Mouse (Mus musculus): ENCODE data around the gene Agpat4. TPM values are rescaled to one million over a fixed set of nuclear protein-coding genes. Genes with fewer than 3 reads are reported as not detected.
"Not testable (repeated sequence)": the region's sequence is repeated elsewhere in the genome, so short reads cannot be mapped to it uniquely, and the experiment has no call there.

The Agpat4 gene
- polyA plus RNA-seq, 1 experiment, result 25.3 TPM

GRCm38 (mm10) chr17:12118131-12118530, 373 bp upstream of the Agpat4 start:
- peaks cover 12% of the 10 kb centered on the region for H3K79me3 ChIP-seq (ENCODE audit: low read depth)
- peaks cover 3% of the 10 kb centered on the region for H3K36me3 ChIP-seq (ENCODE audit: control insufficient read depth, insufficient read depth)
- no peak for TF ChIP-seq USF1 (IDR thresholded peaks at IDR 0.05; ENCODE audit: low read depth)
- TF ChIP-seq CTCF (IDR thresholded peaks at IDR 0.05; ENCODE audit: control insufficient read depth, insufficient read depth, insufficient read length), result no peak
- TF ChIP-seq MYOG (IDR thresholded peaks at IDR 0.05; ENCODE audit: control insufficient read depth, extremely low read depth, insufficient read length), result no peak
- TF ChIP-seq FOSL1 (IDR thresholded peaks at IDR 0.05; ENCODE audit: insufficient read depth, low read length, poor library complexity, severe bottlenecking), result no peak
- no peak for TF ChIP-seq CEBPB (IDR thresholded peaks at IDR 0.05; ENCODE audit: low read depth)
- TF ChIP-seq MYOD1 (IDR thresholded peaks at IDR 0.05; ENCODE audit: control insufficient read depth, insufficient read length, low read depth), result no peak
- TF ChIP-seq MAX (IDR thresholded peaks at IDR 0.05), result no peak
- H3K79me2 ChIP-seq (ENCODE audit: control insufficient read depth, insufficient read depth), result peaks cover 39% of the 10 kb centered on the region
- H3K4me3 ChIP-seq (ENCODE audit: insufficient read depth, poor library complexity, severe bottlenecking), result peak overlapping the region; percentile 21
- H3ac ChIP-seq (ENCODE audit: control insufficient read depth, insufficient read length, low read depth), result peak overlapping the region; percentile 50
- no peaks in the 10 kb centered on the region for H3K27me3 ChIP-seq (ENCODE audit: control insufficient read depth, insufficient read depth, insufficient read length)

DNA sequence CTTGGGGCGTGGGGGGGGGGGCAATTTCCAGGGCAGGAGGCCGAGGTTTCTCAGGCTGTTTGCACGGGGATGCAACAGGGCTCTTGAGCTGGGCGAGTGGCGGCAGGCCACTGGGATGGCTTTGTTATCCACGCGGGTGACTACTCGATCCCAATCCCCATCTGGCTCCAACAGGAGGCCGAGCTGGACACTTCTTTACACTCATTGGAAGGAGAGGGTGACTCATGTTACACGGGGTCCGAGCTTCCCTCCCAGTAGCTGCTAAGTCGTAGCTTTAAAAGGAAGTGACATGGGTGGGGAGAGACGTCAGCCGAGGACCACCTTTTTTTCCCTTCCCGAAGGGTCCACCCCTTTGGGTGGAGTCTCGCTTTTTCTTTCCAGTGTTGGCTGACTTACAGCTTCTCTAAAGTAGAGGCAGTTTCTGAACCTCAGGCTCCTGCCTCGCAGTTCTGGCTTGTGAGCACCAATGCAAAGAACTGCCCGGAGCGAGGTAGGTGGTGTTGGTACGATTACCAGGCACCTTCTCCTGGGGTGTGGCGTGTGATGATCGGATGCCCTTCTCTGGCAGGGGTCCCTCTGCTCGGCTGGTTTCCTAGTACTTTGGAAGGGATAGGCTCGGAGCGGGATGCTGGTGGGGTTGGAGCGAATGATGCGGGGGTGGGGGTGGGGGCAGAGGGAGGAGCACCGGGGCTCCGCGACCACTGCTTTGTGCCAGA, 580 bp downstream of the Agpat4 start:
- Histone ChIP-seq H3K4me3 (ENCODE audit: insufficient read depth, poor library complexity, severe bottlenecking) (peak overlapping the region; percentile 66), H3ac (ENCODE audit: control insufficient read depth, insufficient read length, low read depth) (peak overlapping the region; percentile 67), H3K27me3 (ENCODE audit: control insufficient read depth, insufficient read depth, insufficient read length) (no peaks in the 10 kb centered on the region), H3K36me3 (ENCODE audit: control insufficient read depth, insufficient read depth) (peaks cover 3% of the 10 kb centered on the region), H3K79me2 (ENCODE audit: control insufficient read depth, insufficient read depth) (peaks cover 47% of the 10 kb centered on the region), H3K79me3 (ENCODE audit: low read depth) (peaks cover 17% of the 10 kb centered on the region)
- TF ChIP-seq FOSL1 (IDR thresholded peaks at IDR 0.05; ENCODE audit: insufficient read depth, low read length, poor library complexity, severe bottlenecking), result no peak
- no peak for TF ChIP-seq MYOG (IDR thresholded peaks at IDR 0.05; ENCODE audit: control insufficient read depth, extremely low read depth, insufficient read length)
- TF ChIP-seq CTCF (IDR thresholded peaks at IDR 0.05; ENCODE audit: control insufficient read depth, insufficient read depth, insufficient read length), result no peak
- no peak for TF ChIP-seq MYOD1 (IDR thresholded peaks at IDR 0.05; ENCODE audit: control insufficient read depth, insufficient read length, low read depth)
- TF ChIP-seq CEBPB (IDR thresholded peaks at IDR 0.05; ENCODE audit: low read depth), result no peak
- TF ChIP-seq MAX (IDR thresholded peaks at IDR 0.05), result peak; percentile 66
- TF ChIP-seq USF1 (IDR thresholded peaks at IDR 0.05; ENCODE audit: low read depth), result no peak

DNA sequence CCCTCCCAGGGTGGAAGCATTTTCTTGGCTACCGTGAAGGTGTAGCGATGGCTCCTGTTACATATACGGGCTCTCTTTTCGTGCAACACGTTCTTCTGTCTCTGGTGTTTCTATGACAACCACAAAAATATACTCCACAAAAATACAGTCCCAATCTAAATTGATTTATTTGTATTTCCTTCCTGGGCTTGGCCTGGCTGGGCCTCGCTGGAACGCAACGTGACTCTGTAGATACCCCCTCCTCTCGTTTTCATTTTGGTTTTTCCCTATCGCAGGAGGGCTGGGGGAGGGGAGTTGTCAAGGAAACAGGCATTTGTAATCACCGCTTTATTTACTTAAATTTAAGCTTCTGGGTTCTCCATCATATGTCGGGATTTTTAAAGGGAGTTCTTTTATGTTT, 1.2 kb downstream of the Agpat4 start:
- H3K79me3 ChIP-seq (ENCODE audit: low read depth), result peaks cover 17% of the 10 kb centered on the region
- H3K4me3 ChIP-seq (ENCODE audit: insufficient read depth, poor library complexity, severe bottlenecking), result peak overlapping the region; percentile 66
- no peaks in the 10 kb centered on the region for H3K27me3 ChIP-seq (ENCODE audit: control insufficient read depth, insufficient read depth, insufficient read length)
- peaks cover 53% of the 10 kb centered on the region for H3K79me2 ChIP-seq (ENCODE audit: control insufficient read depth, insufficient read depth)
- peak overlapping the region; percentile 67 for H3ac ChIP-seq (ENCODE audit: control insufficient read depth, insufficient read length, low read depth)
- peaks cover 3% of the 10 kb centered on the region for H3K36me3 ChIP-seq (ENCODE audit: control insufficient read depth, insufficient read depth)
- TF ChIP-seq FOSL1 (IDR thresholded peaks at IDR 0.05; ENCODE audit: insufficient read depth, low read length, poor library complexity, severe bottlenecking) (no peak), CTCF (IDR thresholded peaks at IDR 0.05; ENCODE audit: control insufficient read depth, insufficient read depth, insufficient read length) (no peak), MYOD1 (IDR thresholded peaks at IDR 0.05; ENCODE audit: control insufficient read depth, insufficient read length, low read depth) (no peak), MAX (IDR thresholded peaks at IDR 0.05) (no peak), USF1 (IDR thresholded peaks at IDR 0.05; ENCODE audit: low read depth) (no peak), CEBPB (IDR thresholded peaks at IDR 0.05; ENCODE audit: low read depth) (no peak), MYOG (IDR thresholded peaks at IDR 0.05; ENCODE audit: control insufficient read depth, extremely low read depth, insufficient read length) (no peak)

DNA sequence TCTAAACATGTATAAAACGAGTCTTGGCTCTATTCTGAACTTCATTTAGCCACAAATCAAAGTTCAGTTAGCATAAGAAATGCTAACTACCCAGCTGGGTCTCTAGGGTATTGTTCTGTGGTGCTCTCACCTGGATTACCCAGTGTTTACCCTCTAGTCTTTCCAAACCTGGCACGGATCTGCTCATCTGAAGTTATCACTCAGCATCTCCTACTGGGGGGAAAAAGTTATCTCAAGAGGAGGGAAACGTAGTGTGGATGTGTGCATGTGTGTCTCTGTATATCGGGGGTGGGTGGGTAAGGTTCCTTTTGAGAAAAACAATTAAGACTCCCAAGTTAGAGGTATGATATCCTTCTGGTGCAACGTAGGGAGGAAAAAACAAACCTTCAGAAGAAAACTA, 1.8 kb downstream of the Agpat4 start:
- H3ac ChIP-seq (ENCODE audit: control insufficient read depth, insufficient read length, low read depth), result no peak overlapping the region
- H3K79me2 ChIP-seq (ENCODE audit: control insufficient read depth, insufficient read depth), result peaks cover 59% of the 10 kb centered on the region
- peaks cover 7% of the 10 kb centered on the region for H3K36me3 ChIP-seq (ENCODE audit: control insufficient read depth, insufficient read depth)
- TF ChIP-seq MAX (IDR thresholded peaks at IDR 0.05) (no peak), USF1 (IDR thresholded peaks at IDR 0.05; ENCODE audit: low read depth) (no peak)
- H3K79me3 ChIP-seq (ENCODE audit: low read depth), result peaks cover 21% of the 10 kb centered on the region
- H3K4me3 ChIP-seq (ENCODE audit: insufficient read depth, poor library complexity, severe bottlenecking), result peak overlapping the region; percentile 66
- no peaks in the 10 kb centered on the region for H3K27me3 ChIP-seq (ENCODE audit: control insufficient read depth, insufficient read depth, insufficient read length)

- no peak for TF ChIP-seq MYOD1 (IDR thresholded peaks at IDR 0.05; ENCODE audit: control insufficient read depth, insufficient read length, low read depth)
- TF ChIP-seq MAX (IDR thresholded peaks at IDR 0.05), result no peak
- no peak for TF ChIP-seq USF1 (IDR thresholded peaks at IDR 0.05; ENCODE audit: low read depth)
- no peak for TF ChIP-seq MYOG (IDR thresholded peaks at IDR 0.05; ENCODE audit: control insufficient read depth, extremely low read depth, insufficient read length)
- no peak for TF ChIP-seq CEBPB (IDR thresholded peaks at IDR 0.05; ENCODE audit: low read depth)
- no peak for TF ChIP-seq FOSL1 (IDR thresholded peaks at IDR 0.05; ENCODE audit: insufficient read depth, low read length, poor library complexity, severe bottlenecking)
- TF ChIP-seq CTCF (IDR thresholded peaks at IDR 0.05; ENCODE audit: control insufficient read depth, insufficient read depth, insufficient read length), result no peak
- Histone ChIP-seq H3K27me3 (ENCODE audit: control insufficient read depth, insufficient read depth, insufficient read length) (no peaks in the 10 kb centered on the region), H3K4me3 (ENCODE audit: insufficient read depth, poor library complexity, severe bottlenecking) (no peak overlapping the region), H3K79me2 (ENCODE audit: control insufficient read depth, insufficient read depth) (peaks cover 60% of the 10 kb centered on the region), H3K79me3 (ENCODE audit: low read depth) (peaks cover 21% of the 10 kb centered on the region), H3ac (ENCODE audit: control insufficient read depth, insufficient read length, low read depth) (no peak overlapping the region), H3K36me3 (ENCODE audit: control insufficient read depth, insufficient read depth) (peaks cover 7% of the 10 kb centered on the region)
Measured at GRCm38 (mm10) chr17:12121226-12121794, 2.8 kb downstream of the Agpat4 start.

- not testable (repeated sequence) for H3K27me3 ChIP-seq (ENCODE audit: control insufficient read depth, insufficient read depth, insufficient read length); H3K36me3 ChIP-seq (ENCODE audit: control insufficient read depth, insufficient read depth); H3ac ChIP-seq (ENCODE audit: control insufficient read depth, insufficient read length, low read depth); H3K4me3 ChIP-seq (ENCODE audit: insufficient read depth, poor library complexity, severe bottlenecking)
- peaks cover 21% of the 10 kb centered on the region for H3K79me3 ChIP-seq (ENCODE audit: low read depth)
- H3K79me2 ChIP-seq (ENCODE audit: control insufficient read depth, insufficient read depth), result peaks cover 65% of the 10 kb centered on the region
Measured at GRCm38 (mm10) chr17:12122262-12122661, 3.8 kb downstream of the Agpat4 start.
